ENCODE assay signal across 31 mouse cellular contexts in genomic region chr9:123734133-123734532, GRCm38 (mm10). TPM values are rescaled to one million over a fixed set of nuclear protein-coding genes. Genes with fewer than 3 reads are reported as not detected.
"Had no signal": no experiment of that assay in that cellular context is flagged by ENCODE, and none has a peak within 500 bp of the region (broad histone marks: within the 10 kb centered on the region; RNA-seq: fewer than 3 reads in every experiment).

No protein-coding gene starts in this region.

- ATAC-seq: intestine, postnatal 0 days; liver, embryonic 12.5 days had no signal

- H3K4me2 ChIP-seq: heart, embryonic 11.5 days; heart, embryonic 13.5 days; heart, embryonic 15.5 days; hindbrain, embryonic 13.5 days; hindbrain, embryonic 15.5 days; kidney, embryonic 15.5 days; limb, embryonic 13.5 days; limb, embryonic 15.5 days; liver, embryonic 12.5 days had no signal

- H3K4me1 ChIP-seq: heart, embryonic 13.5 days; heart, embryonic 15.5 days; hindbrain, embryonic 13.5 days; hindbrain, embryonic 15.5 days; kidney, embryonic 15.5 days; limb, embryonic 13.5 days; limb, embryonic 15.5 days; liver, embryonic 12.5 days had no signal

- H3K27ac ChIP-seq: heart, adult 2 months; heart, embryonic 13.5 days; heart, embryonic 15.5 days; hindbrain, embryonic 13.5 days; hindbrain, embryonic 15.5 days; kidney, embryonic 15.5 days; kidney, postnatal 0 days; limb, embryonic 13.5 days; limb, embryonic 15.5 days; liver, embryonic 12.5 days; liver, embryonic 14.5 days had no signal

- H3K27me3 ChIP-seq: heart, embryonic 13.5 days; heart, embryonic 15.5 days; hindbrain, embryonic 13.5 days; hindbrain, embryonic 15.5 days; kidney, embryonic 15.5 days; limb, embryonic 13.5 days; limb, embryonic 15.5 days; liver, embryonic 12.5 days had no signal

- DNase-seq: gastrocnemius, postnatal 14 days; gastrocnemius, postnatal 36 days; heart, adult 11 months; heart, adult 2 months; heart, postnatal 14 days; heart, postnatal 36 days; kidney, adult 2 months; kidney, adult 9 months; kidney, postnatal 14 days; kidney, postnatal 36 days; layer of hippocampus, adult 9-11 months; layer of hippocampus, postnatal 36 days; left cerebral cortex, postnatal 4 days had no signal

- H3K9me3 ChIP-seq: heart, embryonic 13.5 days; heart, embryonic 15.5 days; hindbrain, embryonic 13.5 days; hindbrain, embryonic 15.5 days; kidney, embryonic 15.5 days; limb, embryonic 13.5 days; limb, embryonic 15.5 days; liver, embryonic 12.5 days had no signal

- H3K9ac ChIP-seq: heart, embryonic 13.5 days; heart, embryonic 15.5 days; hindbrain, embryonic 13.5 days; hindbrain, embryonic 15.5 days; kidney, embryonic 15.5 days; limb, embryonic 13.5 days; limb, embryonic 15.5 days; liver, embryonic 12.5 days; liver, embryonic 14.5 days had no signal

- H3K36me3 ChIP-seq: heart, embryonic 13.5 days; heart, embryonic 15.5 days; hindbrain, embryonic 13.5 days; hindbrain, embryonic 15.5 days; kidney, embryonic 15.5 days; limb, embryonic 13.5 days; limb, embryonic 15.5 days; liver, embryonic 12.5 days had no signal

- H3K4me3 ChIP-seq: heart, adult 2 months; heart, embryonic 13.5 days; heart, embryonic 15.5 days; hindbrain, embryonic 13.5 days; hindbrain, embryonic 15.5 days; kidney, embryonic 15.5 days; limb, embryonic 13.5 days; limb, embryonic 15.5 days; liver, embryonic 12.5 days had no signal

RNA-seq across cellular contexts. Expression of gene Slc6a20a, which starts 55.4 kb away (rescaled TPM):
- total RNA-seq: gastrocnemius, adult 8-10 months; gastrocnemius, postnatal 14 days; gastrocnemius, postnatal 36 days; heart, adult 2 months; heart, postnatal 14 days; heart, postnatal 36 days; hematopoietic stem cell, adult 5-6 weeks; liver, adult 2 months had no signal
- polyA plus RNA-seq: heart, embryonic 11.5 days; heart, embryonic 13.5 days; heart, embryonic 15.5 days; heart, postnatal 0 days; limb, embryonic 11.5 days; limb, embryonic 13.5 days; liver, adult 2 months had no signal

RNA-seq across cellular contexts. Expression of gene Ccr9, which starts 55.9 kb away (rescaled TPM):
- total RNA-seq: gastrocnemius, adult 18-20 months; gastrocnemius, adult 8-10 months; heart, postnatal 36 days had no signal
